Mouse (Mus musculus) natural killer cell, adult 2 months (primary cell): ENCODE measurements around the gene Neurod2.

Experiments
- DNase-seq, 2 experiments: peaks; one replicate each; pipeline ENCODE4 v3.0.0; 2022; ENCODE audit warnings: low spot score in 2 of 2

Gene Neurod2

GRCm38 (mm10) chr11:98317479-98317878 is 12.0 kb downstream of the Neurod2 start:
- no peak for DNase-seq

GRCm38 (mm10) chr11:98313790-98314323 is 15.6 kb downstream of the Neurod2 start:
- no peak for DNase-seq

GRCm38 (mm10) chr11:98298484-98299205 is 30.8 kb downstream of the Neurod2 start:
- no peak for DNase-seq

- no peak for DNase-seq
These were observed 31.7 kb downstream of the Neurod2 start for GRCm38 (mm10) chr11:98297778-98298177.

- no peak for DNase-seq
These were observed 32.5 kb downstream of the Neurod2 start for GRCm38 (mm10) chr11:98296916-98297315.

- DNase-seq, result no peak
These were observed 33.2 kb downstream of the Neurod2 start for GRCm38 (mm10) chr11:98296277-98296676.

- no peak for DNase-seq
These were observed 34.3 kb downstream of the Neurod2 start for GRCm38 (mm10) chr11:98295013-98295585.

- peak; percentile 15 for DNase-seq
These were observed 35.0 kb downstream of the Neurod2 start for GRCm38 (mm10) chr11:98294188-98295012.

- DNase-seq, result no peak
These were observed 36.4 kb downstream of the Neurod2 start for GRCm38 (mm10) chr11:98293070-98293469.

GRCm38 (mm10) chr11:98290906-98291305 is 38.5 kb downstream of the Neurod2 start:
- DNase-seq, result no peak

GRCm38 (mm10) chr11:98289873-98290272 is 39.6 kb downstream of the Neurod2 start:
- DNase-seq, result no peak

- no peak for DNase-seq
These were observed 41.5 kb downstream of the Neurod2 start for GRCm38 (mm10) chr11:98287961-98288360.

- no peak for DNase-seq
These were observed 41.9 kb downstream of the Neurod2 start for GRCm38 (mm10) chr11:98287531-98287930.

GRCm38 (mm10) chr11:98285368-98285767 is 44.1 kb downstream of the Neurod2 start:
- no peak for DNase-seq

GRCm38 (mm10) chr11:98284230-98284629 is 45.2 kb downstream of the Neurod2 start:
- no peak for DNase-seq

- no peak for DNase-seq
These were observed 45.7 kb downstream of the Neurod2 start for GRCm38 (mm10) chr11:98283740-98284139.
